Mouse (Mus musculus) CH12.LX (cell line): ENCODE measurements around the gene Nmrk1.

ENCODE experiments used
- BHLHE40 ChIP-seq: IDR thresholded peaks from 2 replicates; pipeline ENCODE4 v1.6.1; 2011; ENCODE audit warnings: mild to moderate bottlenecking, low read depth, low read length, improper control_type of control experiment
- CTCF ChIP-seq, 2 experiments: IDR thresholded peaks in 1 of 2; conservative IDR thresholded peaks in 1 of 2; 2 replicates each; pipeline ENCODE4 v1.5.1; 2011 to 2012; ENCODE audit warnings: low read depth in 2 of 2, low read length in 2 of 2, improper control_type of control experiment in 1 of 2, inconsistent platforms in 1 of 2, mild to moderate bottlenecking in 1 of 2, moderate library complexity in 1 of 2
- EP300 ChIP-seq: IDR thresholded peaks from 2 replicates; pipeline ENCODE4 v1.6.1; 2011; ENCODE audit warnings: low read length, improper control_type of control experiment
- HCFC1 ChIP-seq: IDR thresholded peaks from 2 replicates; pipeline ENCODE4 v1.6.1; 2012; ENCODE audit warnings: low read depth, mild to moderate bottlenecking, inconsistent platforms, low read length, improper control_type of control experiment
- JUN ChIP-seq: IDR thresholded peaks from 2 replicates; pipeline ENCODE4 v1.6.1; 2011; ENCODE audit warnings: low read depth, mild to moderate bottlenecking, low read length, improper control_type of control experiment, moderate library complexity; ENCODE audit not compliant: insufficient read depth
- MEF2A ChIP-seq: IDR thresholded peaks from 2 replicates; pipeline ENCODE4 v1.6.1; 2014; ENCODE audit warnings: low read depth, mild to moderate bottlenecking, inconsistent platforms, low read length, improper control_type of control experiment, borderline replicate concordance
- MXI1 ChIP-seq: IDR thresholded peaks from 2 replicates; pipeline ENCODE4 v1.6.1; 2011; ENCODE audit warnings: mild to moderate bottlenecking, low read depth, low read length, improper control_type of control experiment
- PAX5 ChIP-seq: IDR thresholded peaks from 2 replicates; pipeline ENCODE4 v1.6.1; 2012; ENCODE audit warnings: low read length, inconsistent platforms, mixed read lengths
- POLR2A ChIP-seq: IDR thresholded peaks from 2 replicates; pipeline ENCODE4 v1.6.1; 2011; ENCODE audit warnings: low read depth, mild to moderate bottlenecking, improper control_type of control experiment, low read length
- POLR2AphosphoS2 ChIP-seq: IDR thresholded peaks from 2 replicates; pipeline ENCODE4 v1.6.1; 2011; ENCODE audit warnings: low read depth, low read length, improper control_type of control experiment
- SIN3A ChIP-seq: IDR thresholded peaks from 2 replicates; pipeline ENCODE4 v1.6.1; 2012; ENCODE audit warnings: low read length, improper control_type of control experiment, inconsistent platforms
- TBP ChIP-seq: conservative IDR thresholded peaks from 2 replicates; pipeline ENCODE4 v1.6.1; 2011; ENCODE audit warnings: low read depth, low read length, improper control_type of control experiment
- TCF12 ChIP-seq: IDR thresholded peaks from 2 replicates; pipeline ENCODE4 v1.6.1; 2014; ENCODE audit warnings: low read depth, mild to moderate bottlenecking, inconsistent platforms, low read length, improper control_type of control experiment
- ZC3H11A ChIP-seq: IDR thresholded peaks from 2 replicates; pipeline ENCODE4 v1.6.1; 2012; ENCODE audit warnings: low read depth, mild to moderate bottlenecking, inconsistent platforms, low read length, improper control_type of control experiment

- no peak for TF ChIP-seq EP300
- TF ChIP-seq POLR2A, result no peak
- TF ChIP-seq CTCF (conservative IDR thresholded peaks at IDR 0.05 in 1 of 2, IDR thresholded peaks at IDR 0.05 in 1 of 2; ENCODE audit: low read depth in 2 of 2, low read length in 2 of 2), result no peak
- no peak for TF ChIP-seq BHLHE40
- TF ChIP-seq MEF2A, result no peak
- TF ChIP-seq JUN, result no peak
- no peak for TF ChIP-seq POLR2AphosphoS2
- TF ChIP-seq TBP, result no peak
- no peak for TF ChIP-seq HCFC1
- TF ChIP-seq MXI1, result no peak
- no peak for TF ChIP-seq PAX5
- no peak for TF ChIP-seq ZC3H11A
- TF ChIP-seq SIN3A, result no peak
- no peak for TF ChIP-seq TCF12
Measured at GRCm38 (mm10) chr19:18619060-18619459, 12.7 kb upstream of the Nmrk1 start.
